Mouse (Mus musculus) midbrain, embryonic 10.5 days (tissue): ENCODE results near the gene Psmb8. TPM values are rescaled to one million over a fixed set of nuclear protein-coding genes. Genes with fewer than 3 reads are reported as not detected.

Experiments
- DNase-seq: peaks from one replicate; pipeline ENCODE4 v3.0.0-alpha.2; 2017; ENCODE audit warnings: low spot score
- H3K27ac ChIP-seq: fragments of 300-500 bp; sonication (generic); replicated peaks from 2 replicates; pipeline ENCODE4 v1.5.1; 2016; ENCODE audit warnings: mild to moderate bottlenecking
- H3K27me3 ChIP-seq: fragments of 300-500 bp; sonication (generic); 2 replicates; pipeline ENCODE4 v1.6.1; 2016; ENCODE audit warnings: low read depth, mild to moderate bottlenecking; ENCODE audit not compliant: poor library complexity, severe bottlenecking
- H3K36me3 ChIP-seq: fragments of 300-500 bp; sonication (generic); 2 replicates; pipeline ENCODE4 v1.6.1; 2016; ENCODE audit warnings: mild to moderate bottlenecking, moderate library complexity
- H3K4me1 ChIP-seq: fragments of 300-500 bp; sonication (generic); 2 replicates; pipeline ENCODE4 v1.6.1; 2016
- H3K4me3 ChIP-seq: fragments of 300-500 bp; sonication (generic); 2 replicates; pipeline ENCODE4 v1.5.1; 2016; ENCODE audit warnings: mild to moderate bottlenecking, moderate library complexity
- H3K9me3 ChIP-seq: fragments of 300-500 bp; sonication (generic); replicated peaks from 2 replicates; pipeline ENCODE4 v1.6.1; 2016; ENCODE audit warnings: mild to moderate bottlenecking
- WGBS: fragments of 180-500 bp; shearing (Covaris S2); methylation state at CpG from one replicate; pipeline ENCODE4 v1.1.7; 2016; 5-methylcytosine and 5-hydroxymethylcytosine counted together
- polyA plus RNA-seq: library from polyadenylated mRNA; unstranded; fragments of >200 nt; fragmentation: Nextera tagmentation; extraction: Ambion mirVana; gene quantifications from 2 replicates; pipeline ENCODE4 v1.2.1, GENCODE M21; 2016

Psmb8 gene
- polyA plus RNA-seq, 1 experiment from 2014 or later, result 1.4 TPM

GRCm38 (mm10) chr17:34198521-34198912 lies 996 bp downstream of the Psmb8 start:
- WGBS, result 5% methylated on average over 11 of the region's 11 CpGs
- Histone ChIP-seq H3K27me3 (peaks cover 90% of the 10 kb centered on the region), H3K9me3 (no peaks in the 10 kb centered on the region), H3K4me3 (peak overlapping the region; percentile 50), H3K27ac (no peak overlapping the region), H3K36me3 (no peaks in the 10 kb centered on the region), H3K4me1 (peaks cover 18% of the 10 kb centered on the region)
- no peak for DNase-seq

- H3K4me1 ChIP-seq, result peaks cover 18% of the 10 kb centered on the region
- H3K36me3 ChIP-seq, result no peaks in the 10 kb centered on the region
- WGBS, result 67% methylated on average over 12 of the region's 12 CpGs
- H3K27ac ChIP-seq, result no peak overlapping the region
- H3K4me3 ChIP-seq, result no peak overlapping the region
- peaks cover 90% of the 10 kb centered on the region for H3K27me3 ChIP-seq
- no peaks in the 10 kb centered on the region for H3K9me3 ChIP-seq
- no peak for DNase-seq
Observed at GRCm38 (mm10) chr17:34199050-34199619, 1.6 kb downstream of the Psmb8 start.

GRCm38 (mm10) chr17:34200047-34200446 lies 2.5 kb downstream of the Psmb8 start:
- WGBS, result 83% methylated on average over 10 of the region's 10 CpGs
- H3K27ac ChIP-seq, result no peak overlapping the region
- H3K9me3 ChIP-seq, result no peaks in the 10 kb centered on the region
- H3K4me3 ChIP-seq, result no peak overlapping the region
- H3K4me1 ChIP-seq, result peaks cover 24% of the 10 kb centered on the region
- H3K36me3 ChIP-seq, result no peaks in the 10 kb centered on the region
- H3K27me3 ChIP-seq, result peaks cover 90% of the 10 kb centered on the region
- no peak for DNase-seq

GRCm38 (mm10) chr17:34200772-34201505 lies 3.4 kb downstream of the Psmb8 start:
- Histone ChIP-seq H3K4me3 (no peak overlapping the region), H3K27me3 (peaks cover 90% of the 10 kb centered on the region), H3K9me3 (no peaks in the 10 kb centered on the region), H3K4me1 (peaks cover 31% of the 10 kb centered on the region), H3K27ac (no peak overlapping the region), H3K36me3 (no peaks in the 10 kb centered on the region)
- DNase-seq, result no peak
- 86% methylated on average over 16 of the region's 16 CpGs for WGBS

GRCm38 (mm10) chr17:34201506-34202055 lies 4.1 kb downstream of the Psmb8 start:
- WGBS, result 70% methylated on average over 7 of the region's 7 CpGs
- H3K27me3 ChIP-seq, result peaks cover 90% of the 10 kb centered on the region

GRCm38 (mm10) chr17:34202760-34203442 lies 5.4 kb downstream of the Psmb8 start:
- Histone ChIP-seq H3K27ac (no peak overlapping the region), H3K4me1 (peaks cover 21% of the 10 kb centered on the region), H3K36me3 (no peaks in the 10 kb centered on the region), H3K27me3 (peaks cover 86% of the 10 kb centered on the region), H3K4me3 (no peak overlapping the region), H3K9me3 (no peaks in the 10 kb centered on the region)
- WGBS, result 79% methylated on average over 4 of the region's 4 CpGs
- DNase-seq, result no peak

More at GRCm38 (mm10) chr17:34201506-34202055, 4.1 kb downstream of the Psmb8 start:
- H3K27ac ChIP-seq, result no peak overlapping the region
- H3K4me1 ChIP-seq, result peaks cover 31% of the 10 kb centered on the region
- no peaks in the 10 kb centered on the region for H3K36me3 ChIP-seq
- H3K9me3 ChIP-seq, result no peaks in the 10 kb centered on the region
- DNase-seq, result no peak
- H3K4me3 ChIP-seq, result no peak overlapping the region

GRCm38 (mm10) chr17:34203444-34203843 lies 5.9 kb downstream of the Psmb8 start, which contains the start of gene Tap2:
TSS of gene Tap2 (plus strand) at chr17:34203527.
- Histone ChIP-seq H3K27me3 (peaks cover 86% of the 10 kb centered on the region), H3K27ac (peak within 1 kb of the TSS; percentile 70), H3K4me1 (peaks cover 16% of the 10 kb centered on the region), H3K4me3 (peak within 1 kb of the TSS; percentile 75), H3K9me3 (no peaks in the 10 kb centered on the region), H3K36me3 (no peaks in the 10 kb centered on the region)
- 65% methylated on average over 5 of the region's 5 CpGs for WGBS
- DNase-seq, result no peak

- Histone ChIP-seq H3K36me3 (no peaks in the 10 kb centered on the region), H3K4me1 (peaks cover 13% of the 10 kb centered on the region), H3K9me3 (0 out of 2 replicates have a peak, but pooled peaks cover under 1% of the 10 kb centered on the region), H3K27me3 (peaks cover 83% of the 10 kb centered on the region), H3K27ac (peak overlapping the region; percentile 70), H3K4me3 (peak overlapping the region; percentile 75)
- DNase-seq, result peak; percentile 82
- 2% methylated on average over 44 of the region's 44 CpGs for WGBS
Observed at GRCm38 (mm10) chr17:34204303-34205010, 6.9 kb downstream of the Psmb8 start.

GRCm38 (mm10) chr17:34205021-34205745 lies 7.7 kb downstream of the Psmb8 start:
- Histone ChIP-seq H3K4me3 (peak overlapping the region; percentile 75), H3K36me3 (no peaks in the 10 kb centered on the region), H3K4me1 (peaks cover 13% of the 10 kb centered on the region), H3K9me3 (peaks cover 5% of the 10 kb centered on the region; the same call in 1 of the 2 replicates), H3K27me3 (peaks cover 81% of the 10 kb centered on the region), H3K27ac (peak overlapping the region; percentile 70)
- no peak for DNase-seq
- WGBS, result 15% methylated on average over 18 of the region's 18 CpGs

GRCm38 (mm10) chr17:34205746-34206176 lies 8.2 kb downstream of the Psmb8 start:
- peaks cover 5% of the 10 kb centered on the region; the same call in 1 of the 2 replicates for H3K9me3 ChIP-seq
- WGBS, result 16% methylated on average over 9 of the region's 9 CpGs
- peaks cover 81% of the 10 kb centered on the region for H3K27me3 ChIP-seq
- H3K27ac ChIP-seq, result no peak overlapping the region
- DNase-seq, result no peak
- H3K4me1 ChIP-seq, result peaks cover 13% of the 10 kb centered on the region
- peak overlapping the region; percentile 75; the same call in 1 of the 2 replicates for H3K4me3 ChIP-seq
- H3K36me3 ChIP-seq, result no peaks in the 10 kb centered on the region

GRCm38 (mm10) chr17:34206731-34207130 lies 9.2 kb downstream of the Psmb8 start:
- Histone ChIP-seq H3K36me3 (no peaks in the 10 kb centered on the region), H3K4me1 (peaks cover 16% of the 10 kb centered on the region), H3K9me3 (peaks cover 5% of the 10 kb centered on the region; the same call in 1 of the 2 replicates), H3K27me3 (peaks cover 82% of the 10 kb centered on the region), H3K27ac (no peak overlapping the region), H3K4me3 (no peak overlapping the region)
- WGBS, result 88% methylated on average over 5 of the region's 5 CpGs
- no peak for DNase-seq
